Mouse (Mus musculus) liver, adult 2 months (tissue): ENCODE data around the gene Wdr24.

Source experiments
- CTCF ChIP-seq: fragments of 200-500 bp; IDR thresholded peaks from 2 replicates; pipeline ENCODE4 v1.5.1; 2011; ENCODE audit warnings: low read depth, low read length, control low read depth
- POLR2A ChIP-seq: fragments of 200-500 bp; IDR thresholded peaks from 2 replicates; pipeline ENCODE4 v1.6.1; 2011; ENCODE audit warnings: low read length, control low read depth; ENCODE audit not compliant: insufficient read depth; ENCODE audit errors: extremely low read depth

GRCm38 (mm10) chr17:25833961-25834594 lies 10.7 kb downstream of the Wdr24 start:
- no peak for TF ChIP-seq POLR2A
- no peak for TF ChIP-seq CTCF
